Mouse (Mus musculus): ENCODE results near the gene Pax8. TPM values are rescaled to one million over a fixed set of nuclear protein-coding genes. Genes with fewer than 3 reads are reported as not detected.

Gene Pax8
- total and polyA plus RNA-seq, 3 experiments, result 0.17 to 0.60 TPM; not detected in 1

GRCm38 (mm10) chr2:24520576-24521272, 45.3 kb upstream of the Pax8 start:
- Histone ChIP-seq H3K4me2 (ENCODE audit: insufficient read depth, low read depth, poor library complexity, severe bottlenecking) (no peak overlapping the region), H3K4me1 (ENCODE audit: control insufficient read depth in 1 of 2, insufficient read depth in 2 of 2) (peaks cover 0 to 7% of the 10 kb centered on the region in 2 experiments; a peak in 2 of 4 replicates), H3K27me3 (replicated peaks) (peaks cover 3% of the 10 kb centered on the region), H3K27ac (ENCODE audit: insufficient read depth, low read depth) (no peak overlapping the region), H3K9ac (ENCODE audit: insufficient read depth, low read depth) (no peak overlapping the region), H3K36me3 (replicated peaks in 1 of 2; ENCODE audit: control insufficient read depth in 1 of 2, insufficient read depth in 1 of 2, low read length in 1 of 2) (no peaks in the 10 kb centered on the region), H3K4me3 (replicated peaks in 1 of 3; ENCODE audit: low read depth in 2 of 3, low read length in 2 of 3, poor library complexity in 1 of 3) (no peak overlapping the region), H3K79me2 (replicated peaks; ENCODE audit: control insufficient read depth, extremely low read depth, insufficient read depth, poor library complexity, severe bottlenecking) (no peaks in the 10 kb centered on the region), H3K9me3 (replicated peaks; ENCODE audit: low read length) (no peaks in the 10 kb centered on the region)
- dilution Hi-C loops (cut with MboI; ENCODE audit: extremely low pct_ligation_motif_present, extremely low pct_unique_long_range_greater_than_20kb, low sequenced_read_pairs), result no loop called here
- no peak for TF ChIP-seq BHLHE40 (IDR thresholded peaks at IDR 0.05; ENCODE audit: low read depth, low read length)
- no peak for TF ChIP-seq MEF2A (IDR thresholded peaks at IDR 0.05; ENCODE audit: borderline replicate concordance, low read depth, low read length)
- TF ChIP-seq NELFE (IDR thresholded peaks at IDR 0.05; ENCODE audit: low read depth, low read length), result no peak
- TF ChIP-seq MAX (IDR thresholded peaks at IDR 0.05; ENCODE audit: low read length), result no peak
- no peak for TF ChIP-seq HCFC1 (IDR thresholded peaks at IDR 0.05; ENCODE audit: low read depth, low read length)
- no peak for TF ChIP-seq ZMIZ1 (IDR thresholded peaks at IDR 0.05; ENCODE audit: low read depth, low read length)
- TF ChIP-seq POLR2A (IDR thresholded peaks at IDR 0.05; ENCODE audit: low read depth, low read length), result no peak
- no peak for TF ChIP-seq CTCF (conservative IDR thresholded peaks at IDR 0.05 in 1 of 2, IDR thresholded peaks at IDR 0.05 in 1 of 2; ENCODE audit: low read depth in 2 of 2, low read length in 2 of 2)
- no peak for TF ChIP-seq EP300 (IDR thresholded peaks at IDR 0.05; ENCODE audit: low read length)
- no peak for TF ChIP-seq IRF4 (IDR thresholded peaks at IDR 0.05; ENCODE audit: low read depth, low read length)
- no peak for TF ChIP-seq NRF1 (IDR thresholded peaks at IDR 0.05; ENCODE audit: low read depth, low read length)
- no peak for TF ChIP-seq ZNF384 (IDR thresholded peaks at IDR 0.05; ENCODE audit: low read depth, low read length)
- no peak for TF ChIP-seq USF1 (IDR thresholded peaks at IDR 0.05; ENCODE audit: low read depth, low read length)
- no peak for TF ChIP-seq E2F4 (IDR thresholded peaks at IDR 0.05; ENCODE audit: insufficient replicate concordance, low read depth, low read length)
- no peak for TF ChIP-seq RAD21 (IDR thresholded peaks at IDR 0.05; ENCODE audit: low read depth, low read length)
- TF ChIP-seq ZKSCAN1 (IDR thresholded peaks at IDR 0.05; ENCODE audit: borderline replicate concordance, low read depth, low read length), result no peak
- no peak for TF ChIP-seq MAFK (IDR thresholded peaks at IDR 0.05; ENCODE audit: insufficient replicate concordance, low read length)
- no peak for TF ChIP-seq JUND (conservative IDR thresholded peaks at IDR 0.05; ENCODE audit: low read depth, low read length)
- no peak for TF ChIP-seq ZC3H11A (IDR thresholded peaks at IDR 0.05; ENCODE audit: low read depth, low read length)
- in situ Hi-C loops (cut with MboI; ENCODE audit: low pct_ligation_motif_present, low pct_unique_long_range_greater_than_20kb, low sequenced_read_pairs), result no loop called here
- no peak for DNase-seq (ENCODE audit: extremely low read depth)

GRCm38 (mm10) chr2:24516946-24517345, 41.5 kb upstream of the Pax8 start:
- dilution Hi-C loops (cut with MboI; ENCODE audit: extremely low pct_ligation_motif_present, extremely low pct_unique_long_range_greater_than_20kb, low sequenced_read_pairs) (no loop called here), in situ Hi-C loops (cut with MboI; ENCODE audit: low pct_ligation_motif_present, low pct_unique_long_range_greater_than_20kb, low sequenced_read_pairs) (no loop called here)
- peaks cover 3% of the 10 kb centered on the region for H3K27me3 ChIP-seq (replicated peaks)
- DNase-seq (ENCODE audit: extremely low read depth), result no peak
- no peaks in the 10 kb centered on the region for H3K36me3 ChIP-seq (replicated peaks in 1 of 2; ENCODE audit: control insufficient read depth in 1 of 2, insufficient read depth in 1 of 2, low read length in 1 of 2)
- peaks cover 0 to 2% of the 10 kb centered on the region in 2 experiments; a peak in 2 of 4 replicates for H3K4me1 ChIP-seq (ENCODE audit: control insufficient read depth in 1 of 2, insufficient read depth in 2 of 2)
- no peaks in the 10 kb centered on the region for H3K79me2 ChIP-seq (replicated peaks; ENCODE audit: control insufficient read depth, extremely low read depth, insufficient read depth, poor library complexity, severe bottlenecking)
- TF ChIP-seq ZKSCAN1 (IDR thresholded peaks at IDR 0.05; ENCODE audit: borderline replicate concordance, low read depth, low read length) (no peak), JUND (conservative IDR thresholded peaks at IDR 0.05; ENCODE audit: low read depth, low read length) (no peak), TCF12 (IDR thresholded peaks at IDR 0.05; ENCODE audit: low read depth, low read length) (no peak), SIN3A (IDR thresholded peaks at IDR 0.05; ENCODE audit: low read length) (no peak), TBP (conservative IDR thresholded peaks at IDR 0.05; ENCODE audit: low read depth, low read length) (no peak), ZNF384 (IDR thresholded peaks at IDR 0.05; ENCODE audit: low read depth, low read length) (no peak), ZC3H11A (IDR thresholded peaks at IDR 0.05; ENCODE audit: low read depth, low read length) (no peak), PAX5 (IDR thresholded peaks at IDR 0.05; ENCODE audit: low read length) (no peak), IRF4 (IDR thresholded peaks at IDR 0.05; ENCODE audit: low read depth, low read length) (no peak), GABPA (IDR thresholded peaks at IDR 0.05; ENCODE audit: insufficient replicate concordance, low read depth, low read length) (no peak), POLR2AphosphoS2 (IDR thresholded peaks at IDR 0.05; ENCODE audit: low read depth, low read length) (no peak), CHD1 (IDR thresholded peaks at IDR 0.05; ENCODE audit: low read depth, low read length) (no peak), EP300 (IDR thresholded peaks at IDR 0.05; ENCODE audit: low read length) (no peak), POLR2A (IDR thresholded peaks at IDR 0.05; ENCODE audit: low read depth, low read length) (no peak), NRF1 (IDR thresholded peaks at IDR 0.05; ENCODE audit: low read depth, low read length) (no peak)
- no peak overlapping the region for H3K4me2 ChIP-seq (ENCODE audit: insufficient read depth, low read depth, poor library complexity, severe bottlenecking)
- no peak overlapping the region for H3K4me3 ChIP-seq (replicated peaks in 1 of 3; ENCODE audit: low read depth in 2 of 3, low read length in 2 of 3, poor library complexity in 1 of 3)
- no peak overlapping the region for H3K27ac ChIP-seq (ENCODE audit: insufficient read depth, low read depth)
- no peaks in the 10 kb centered on the region for H3K9me3 ChIP-seq (replicated peaks; ENCODE audit: low read length)
- no peak overlapping the region for H3K9ac ChIP-seq (ENCODE audit: insufficient read depth, low read depth)
